18 mouse cellular contexts compared by ENCODE assay signal in the genomic region with DNA sequence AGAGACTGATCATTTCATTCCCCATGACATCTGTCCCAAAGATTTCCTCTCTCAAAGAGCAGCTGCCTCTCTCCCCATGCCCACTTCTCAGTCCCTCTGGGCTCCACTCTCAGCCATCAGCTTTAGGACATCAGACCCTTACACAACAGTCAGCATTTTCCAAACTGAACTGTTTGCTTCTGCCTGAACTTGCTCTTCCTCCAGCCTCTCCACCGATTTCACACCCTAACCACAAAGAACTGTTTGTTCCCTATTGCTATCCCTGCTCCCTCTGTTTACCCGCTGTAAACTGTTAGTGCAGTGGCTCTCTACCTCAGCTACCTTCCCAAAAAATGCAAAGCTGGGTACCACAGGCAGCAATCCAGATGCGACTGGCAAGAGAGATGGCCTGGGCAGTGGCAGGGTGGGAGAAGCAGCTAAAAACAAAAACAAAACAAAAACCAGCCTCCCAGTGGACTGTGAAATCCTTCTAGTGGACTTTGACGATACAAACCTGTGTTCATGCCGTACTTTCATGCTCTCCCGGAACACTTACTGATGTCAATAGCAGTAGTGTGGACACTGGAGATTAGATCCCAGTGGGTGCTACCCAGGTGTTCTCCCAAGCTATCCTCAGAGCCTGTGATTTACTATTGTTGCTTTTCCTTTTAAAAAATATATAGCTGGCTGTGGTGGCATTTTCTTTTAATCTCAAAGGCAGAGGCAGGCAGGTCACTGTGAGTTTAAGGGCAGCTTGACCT. TPM values are rescaled to one million over a fixed set of nuclear protein-coding genes. Genes with fewer than 3 reads are reported as not detected.
A peak's percentile ranks its signal among the peaks of the same experiment; 100 is the strongest.
DNase-seq lines count a peak whose midpoint lies in the region; ATAC-seq and TF ChIP-seq lines count a peak whose summit lies in the region.
"Had no signal": no experiment of that assay in that cellular context is flagged by ENCODE, and none has a peak within 500 bp of the region (broad histone marks: within the 10 kb centered on the region; RNA-seq: fewer than 3 reads in every experiment).

No protein-coding gene starts in this region.

- no peaks in the 10 kb centered on the region for H3K27me3 ChIP-seq in lung, postnatal 0 days (replicated peaks; ENCODE audit: insufficient read depth, low read length)
- H3K27me3 ChIP-seq: heart, embryonic 12.5 days; hindbrain, embryonic 12.5 days had no signal

- H3K4me1 ChIP-seq in lung, postnatal 0 days (ENCODE audit: insufficient read depth, low read depth, low read length): no peaks in the 10 kb centered on the region
- H3K4me1 ChIP-seq: heart, embryonic 12.5 days; hindbrain, embryonic 12.5 days had no signal

- H3K9me3 ChIP-seq in lung, postnatal 0 days (ENCODE audit: low read length): no peaks in the 10 kb centered on the region
- H3K9me3 ChIP-seq: embryonic facial prominence, embryonic 10.5 days; hindbrain, embryonic 12.5 days had no signal

- intact Hi-C loops in heart, postnatal 36 days (cut with DNase I): no loop called here

- H3K4me2 ChIP-seq in lung, postnatal 0 days (replicated peaks; ENCODE audit: low read depth, low read length): no peak overlapping the region
- H3K4me2 ChIP-seq: heart, embryonic 12.5 days; hindbrain, embryonic 12.5 days had no signal

- no peaks in the 10 kb centered on the region for H3K36me3 ChIP-seq in lung, postnatal 0 days (ENCODE audit: insufficient read depth, low read length)
- H3K36me3 ChIP-seq: embryonic facial prominence, embryonic 10.5 days; heart, embryonic 12.5 days; hindbrain, embryonic 12.5 days had no signal

- TF ChIP-seq EP300 in lung, postnatal 0 days (IDR thresholded peaks at IDR 0.05): no peak

- peak; percentile 11 for DNase-seq in heart, adult 8-10 months (ENCODE audit: low spot score)
- no peak for DNase-seq in heart, postnatal 36 days
- peak; percentile 8 for DNase-seq in lung, postnatal 0 days (ENCODE audit: low spot score)
- no peak for DNase-seq in lung, postnatal 4 days
- peak; percentile 21 for DNase-seq in skeletal muscle tissue, adult 2 months (ENCODE audit: low read depth, low spot score)
- DNase-seq in ovary, postnatal 36 days (ENCODE audit: low spot score): no peak
- DNase-seq: adrenal gland, adult 2 months; adrenal gland, postnatal 25 days; cerebellum, adult 2 months; cerebellum, postnatal 10 days; heart, postnatal 4 days had no signal

- no peak for TF ChIP-seq CTCF in lung, postnatal 0 days (IDR thresholded peaks at IDR 0.05)

- no peak overlapping the region for H3K9ac ChIP-seq in lung, postnatal 0 days (replicated peaks; ENCODE audit: low read depth)
- H3K9ac ChIP-seq: heart, embryonic 12.5 days; hindbrain, embryonic 12.5 days had no signal

- no peak overlapping the region for H3K27ac ChIP-seq in lung, postnatal 0 days (ENCODE audit: low read length)
- H3K27ac ChIP-seq: embryonic facial prominence, embryonic 10.5 days; hindbrain, embryonic 12.5 days had no signal

- ATAC-seq in lung, postnatal 0 days: no peak; the same call in 1 of the 2 replicates
- peak; percentile 35; the same call in 1 of the 2 replicates for ATAC-seq in granulocyte monocyte progenitor cell, adult 5-6 weeks (replicated peaks; ENCODE audit: poor library complexity, severe bottlenecking)
- ATAC-seq: forebrain, embryonic 14.5 days; hindbrain, embryonic 16.5 days; inflammation-experienced regulatory T-cells, adult 6 months had no signal

- no peak overlapping the region for H3K4me3 ChIP-seq in lung, postnatal 0 days (ENCODE audit: low read depth, low read length)
- H3K4me3 ChIP-seq: embryonic facial prominence, embryonic 10.5 days; heart, embryonic 12.5 days; hindbrain, embryonic 12.5 days had no signal

- 53% methylated on average over 6 of the region's 6 CpGs for WGBS in lung, postnatal 0 days

RNA-seq across cellular contexts. Expression of a gene that starts 18.5 kb away (rescaled TPM):
- total RNA-seq in heart, adult 8-10 months (2022): 10 to 100 TPM; 25.6 to 29.2 (median 26.2) TPM
- total RNA-seq in heart, postnatal 36 days (2021): 10 to 100 TPM; 22.6 to 29.4 TPM
- polyA plus RNA-seq in lung, postnatal 0 days (2015; fragmentation: Nextera tagmentation; extraction: Ambion mirVana): 58.1 and 59.6 TPM in 2 replicates
- 44.4 and 57.8 TPM in 2 replicates for total RNA-seq in granulocyte monocyte progenitor cell, adult 5-6 weeks (2014; fragmentation: Nextera tagmentation)
- total RNA-seq in granulocyte monocyte progenitor cell, adult 5-6 weeks (2017): 19.0 and 38.3 TPM in 2 replicates

Comparison
In these comparisons a context has a peak if more than half of its experiments do, and no peak if none do; other contexts are left out.
1. DNase-seq: peak in heart, adult 8-10 months (single experiment), lung, postnatal 0 days (single experiment) and skeletal muscle tissue, adult 2 months (single experiment); none in heart, postnatal 36 days (0 of 2), lung, postnatal 4 days (0 of 2) and ovary, postnatal 36 days (single experiment).